Mouse (Mus musculus): ENCODE measurements around the gene Adamts9. TPM values are rescaled to one million over a fixed set of nuclear protein-coding genes. Genes with fewer than 3 reads are reported as not detected.

The Adamts9 gene
- polyA plus RNA-seq, 1 experiment from 2014 or later: 13.8 TPM

GRCm38 (mm10) chr6:92874854-92875253 lies 68.4 kb downstream of the Adamts9 start:
- peak; percentile 16; the same call in 1 of the 2 replicates for ATAC-seq (ENCODE audit: low read depth)

GRCm38 (mm10) chr6:92872766-92873165 lies 70.5 kb downstream of the Adamts9 start:
- Histone ChIP-seq H3K36me3 (ENCODE audit: control insufficient read depth, insufficient read depth, low read length) (peaks cover 20% of the 10 kb centered on the region), H3K27ac (ENCODE audit: low read length) (no peak overlapping the region), H3K9ac (ENCODE audit: low read length) (no peak overlapping the region), H3K4me1 (replicated peaks; ENCODE audit: control insufficient read depth, insufficient read depth, low read length) (peaks cover 38% of the 10 kb centered on the region), H3K27me3 (ENCODE audit: control insufficient read depth, insufficient read depth, low read depth, low read length) (no peaks in the 10 kb centered on the region), H3K4me2 (ENCODE audit: low read depth, low read length) (no peak overlapping the region), H3K9me3 (ENCODE audit: control insufficient read depth, low read length) (no peaks in the 10 kb centered on the region), H3K4me3 (ENCODE audit: low read length) (no peak overlapping the region)
- WGBS: 55% methylated on average over 10 of the region's 10 CpGs
- ATAC-seq (ENCODE audit: low read depth): no peak

More at GRCm38 (mm10) chr6:92874854-92875253, 68.4 kb downstream of the Adamts9 start:
- Histone ChIP-seq H3K27ac (ENCODE audit: low read length) (peak overlapping the region; percentile 86), H3K27me3 (ENCODE audit: control insufficient read depth, insufficient read depth, low read depth, low read length) (no peaks in the 10 kb centered on the region), H3K36me3 (ENCODE audit: control insufficient read depth, insufficient read depth, low read length) (peaks cover 29% of the 10 kb centered on the region), H3K4me1 (replicated peaks; ENCODE audit: control insufficient read depth, insufficient read depth, low read length) (peaks cover 23% of the 10 kb centered on the region), H3K9me3 (ENCODE audit: control insufficient read depth, low read length) (no peaks in the 10 kb centered on the region), H3K9ac (ENCODE audit: low read length) (no peak overlapping the region), H3K4me3 (ENCODE audit: low read length) (no peak overlapping the region), H3K4me2 (ENCODE audit: low read depth, low read length) (no peak overlapping the region)
- 33% methylated on average over 5 of the region's 5 CpGs for WGBS

- peaks cover 38% of the 10 kb centered on the region for H3K4me1 ChIP-seq (replicated peaks; ENCODE audit: control insufficient read depth, insufficient read depth, low read length)
- no peak overlapping the region for H3K4me2 ChIP-seq (ENCODE audit: low read depth, low read length)
- H3K36me3 ChIP-seq (ENCODE audit: control insufficient read depth, insufficient read depth, low read length): peaks cover 16% of the 10 kb centered on the region
- H3K27ac ChIP-seq (ENCODE audit: low read length): no peak overlapping the region
- no peak for ATAC-seq (ENCODE audit: low read depth)
- no peaks in the 10 kb centered on the region for H3K9me3 ChIP-seq (ENCODE audit: control insufficient read depth, low read length)
- no peak overlapping the region for H3K9ac ChIP-seq (ENCODE audit: low read length)
- 44% methylated on average over 4 of the region's 4 CpGs for WGBS
- no peak overlapping the region for H3K4me3 ChIP-seq (ENCODE audit: low read length)
- no peaks in the 10 kb centered on the region for H3K27me3 ChIP-seq (ENCODE audit: control insufficient read depth, insufficient read depth, low read depth, low read length)
These were observed 71.5 kb downstream of the Adamts9 start for GRCm38 (mm10) chr6:92871813-92872212.

GRCm38 (mm10) chr6:92869582-92870219 lies 73.6 kb downstream of the Adamts9 start:
- no peak overlapping the region for H3K4me3 ChIP-seq (ENCODE audit: low read length)
- no peak overlapping the region for H3K4me2 ChIP-seq (ENCODE audit: low read depth, low read length)
- H3K27me3 ChIP-seq (ENCODE audit: control insufficient read depth, insufficient read depth, low read depth, low read length): no peaks in the 10 kb centered on the region
- peaks cover 19% of the 10 kb centered on the region for H3K36me3 ChIP-seq (ENCODE audit: control insufficient read depth, insufficient read depth, low read length)
- peaks cover 31% of the 10 kb centered on the region for H3K4me1 ChIP-seq (replicated peaks; ENCODE audit: control insufficient read depth, insufficient read depth, low read length)
- no peaks in the 10 kb centered on the region for H3K9me3 ChIP-seq (ENCODE audit: control insufficient read depth, low read length)
- ATAC-seq (ENCODE audit: low read depth): peak; percentile 69
- peak overlapping the region; percentile 1; the same call in 1 of the 2 replicates for H3K9ac ChIP-seq (ENCODE audit: low read length)
- H3K27ac ChIP-seq (ENCODE audit: low read length): peak overlapping the region; percentile 76
- 27% methylated on average over 16 of the region's 16 CpGs for WGBS

- WGBS: 17% methylated on average over 4 of the region's 4 CpGs
- Histone ChIP-seq H3K9me3 (ENCODE audit: control insufficient read depth, low read length) (no peaks in the 10 kb centered on the region), H3K36me3 (ENCODE audit: control insufficient read depth, insufficient read depth, low read length) (peaks cover 24% of the 10 kb centered on the region), H3K27ac (ENCODE audit: low read length) (peak within 1 kb of the TSS; percentile 76), H3K4me2 (ENCODE audit: low read depth, low read length) (no peak within 1 kb of the TSS), H3K27me3 (ENCODE audit: control insufficient read depth, insufficient read depth, low read depth, low read length) (no peaks in the 10 kb centered on the region), H3K4me1 (replicated peaks; ENCODE audit: control insufficient read depth, insufficient read depth, low read length) (peaks cover 29% of the 10 kb centered on the region), H3K4me3 (ENCODE audit: low read length) (no peak within 1 kb of the TSS), H3K9ac (ENCODE audit: low read length) (peak within 1 kb of the TSS; percentile 1; the same call in 1 of the 2 replicates)
- ATAC-seq (ENCODE audit: low read depth): peak; percentile 90
These were observed 74.2 kb downstream of the Adamts9 start, which contains the start of gene Gm15737 for GRCm38 (mm10) chr6:92869089-92869581. Gene Gm15737, plus strand, starts transcription at chr6:92869357.

- no peaks in the 10 kb centered on the region for H3K27me3 ChIP-seq (ENCODE audit: control insufficient read depth, insufficient read depth, low read depth, low read length)
- H3K36me3 ChIP-seq (ENCODE audit: control insufficient read depth, insufficient read depth, low read length): peaks cover 43% of the 10 kb centered on the region
These were observed 80.7 kb downstream of the Adamts9 start for GRCm38 (mm10) chr6:92862599-92862998.

GRCm38 (mm10) chr6:92860285-92860912 lies 82.9 kb downstream of the Adamts9 start:
- Histone ChIP-seq H3K9me3 (ENCODE audit: control insufficient read depth, low read length) (no peaks in the 10 kb centered on the region), H3K9ac (ENCODE audit: low read length) (no peak overlapping the region), H3K36me3 (ENCODE audit: control insufficient read depth, insufficient read depth, low read length) (peaks cover 46% of the 10 kb centered on the region), H3K27ac (ENCODE audit: low read length) (no peak overlapping the region), H3K4me3 (ENCODE audit: low read length) (no peak overlapping the region), H3K4me1 (replicated peaks; ENCODE audit: control insufficient read depth, insufficient read depth, low read length) (peaks cover 3% of the 10 kb centered on the region; the same call in 1 of the 2 replicates), H3K4me2 (ENCODE audit: low read depth, low read length) (no peak overlapping the region), H3K27me3 (ENCODE audit: control insufficient read depth, insufficient read depth, low read depth, low read length) (no peaks in the 10 kb centered on the region)
- 61% methylated on average over 5 of the region's 5 CpGs for WGBS
- no peak for ATAC-seq (ENCODE audit: low read depth)

More at GRCm38 (mm10) chr6:92862599-92862998, 80.7 kb downstream of the Adamts9 start:
- no peak overlapping the region for H3K27ac ChIP-seq (ENCODE audit: low read length)
- no peak overlapping the region for H3K4me3 ChIP-seq (ENCODE audit: low read length)
- WGBS: 75% methylated on average over 9 of the region's 9 CpGs
- H3K4me1 ChIP-seq (replicated peaks; ENCODE audit: control insufficient read depth, insufficient read depth, low read length): no peaks in the 10 kb centered on the region
- no peak overlapping the region for H3K9ac ChIP-seq (ENCODE audit: low read length)
- no peak overlapping the region for H3K4me2 ChIP-seq (ENCODE audit: low read depth, low read length)
- no peak for ATAC-seq (ENCODE audit: low read depth)
- no peaks in the 10 kb centered on the region for H3K9me3 ChIP-seq (ENCODE audit: control insufficient read depth, low read length)

- Histone ChIP-seq H3K27me3 (ENCODE audit: control insufficient read depth, insufficient read depth, low read depth, low read length) (no peaks in the 10 kb centered on the region), H3K27ac (ENCODE audit: low read length) (no peak overlapping the region), H3K4me2 (ENCODE audit: low read depth, low read length) (no peak overlapping the region), H3K4me3 (ENCODE audit: low read length) (no peak overlapping the region), H3K4me1 (replicated peaks; ENCODE audit: control insufficient read depth, insufficient read depth, low read length) (peaks cover 10% of the 10 kb centered on the region; the same call in 1 of the 2 replicates), H3K36me3 (ENCODE audit: control insufficient read depth, insufficient read depth, low read length) (peaks cover 38% of the 10 kb centered on the region), H3K9ac (ENCODE audit: low read length) (no peak overlapping the region), H3K9me3 (ENCODE audit: control insufficient read depth, low read length) (no peaks in the 10 kb centered on the region)
- ATAC-seq (ENCODE audit: low read depth): no peak
- 84% methylated on average over 12 of the region's 12 CpGs for WGBS
These were observed 84.4 kb downstream of the Adamts9 start for GRCm38 (mm10) chr6:92858721-92859510.

GRCm38 (mm10) chr6:92857761-92858160 lies 85.5 kb downstream of the Adamts9 start:
- Histone ChIP-seq H3K4me2 (ENCODE audit: low read depth, low read length) (no peak overlapping the region), H3K9ac (ENCODE audit: low read length) (no peak overlapping the region), H3K27me3 (ENCODE audit: control insufficient read depth, insufficient read depth, low read depth, low read length) (no peaks in the 10 kb centered on the region), H3K27ac (ENCODE audit: low read length) (no peak overlapping the region), H3K4me3 (ENCODE audit: low read length) (no peak overlapping the region), H3K4me1 (replicated peaks; ENCODE audit: control insufficient read depth, insufficient read depth, low read length) (peaks cover 10% of the 10 kb centered on the region; the same call in 1 of the 2 replicates), H3K9me3 (ENCODE audit: control insufficient read depth, low read length) (no peaks in the 10 kb centered on the region), H3K36me3 (ENCODE audit: control insufficient read depth, insufficient read depth, low read length) (peaks cover 33% of the 10 kb centered on the region)
- ATAC-seq (ENCODE audit: low read depth): no peak
- WGBS: 88% methylated on average over 13 of the region's 13 CpGs

All from lung, embryonic 16.5 days (tissue).